Mouse (Mus musculus) central nervous system, embryonic 11.5 days (tissue): ENCODE data around the gene Fermt1. TPM values are rescaled to one million over a fixed set of nuclear protein-coding genes. Genes with fewer than 3 reads are reported as not detected.

ENCODE experiments used
- polyA plus RNA-seq: library from polyadenylated mRNA; depleted of rRNA; stranded (reverse); fragments of >200 nt; gene quantifications from 2 replicates; pipeline ENCODE4 v1.2.3, GENCODE M21; 2012; rRNA removed

Fermt1 gene
- polyA plus RNA-seq = 0.40 and 1.5 TPM in 2 replicates

GRCm38 (mm10) chr2:132945326-132946207 lies at the start of gene Fermt1:
Gene Fermt1 (minus strand): TSS chr2:132945906.

GRCm38 (mm10) chr2:132880844-132881645 lies 64.7 kb downstream of the Fermt1 start, which contains the start of gene Lrrn4:
Gene Lrrn4 (minus strand): TSS chr2:132880891.

Other genes with a start within 250 kb of the Fermt1 start
- 11.1 and 30.2 TPM in 2 replicates for gene Chgb, start 164.6 kb downstream of the Fermt1 start, polyA plus RNA-seq
- gene Trmt6, start 129.9 kb downstream of the Fermt1 start, polyA plus RNA-seq = 34.7 and 35.5 TPM in 2 replicates
- gene Mcm8, start 129.8 kb downstream of the Fermt1 start, polyA plus RNA-seq = 18.0 and 18.1 TPM in 2 replicates
- gene Crls1, start 99.2 kb downstream of the Fermt1 start, polyA plus RNA-seq = 18.8 and 34.1 TPM in 2 replicates
- 0.55 and 1.9 TPM in 2 replicates for gene Lrrn4, start 65.0 kb downstream of the Fermt1 start, polyA plus RNA-seq